Mouse (Mus musculus) cerebellum, adult 9-11 months (tissue): ENCODE results near the gene Camsap1.
A peak's percentile ranks its signal among the peaks of the same experiment; 100 is the strongest.

Source experiments
- DNase-seq: peaks from one replicate; pipeline ENCODE4 v3.0.0; 2022

Camsap1 gene

DNA sequence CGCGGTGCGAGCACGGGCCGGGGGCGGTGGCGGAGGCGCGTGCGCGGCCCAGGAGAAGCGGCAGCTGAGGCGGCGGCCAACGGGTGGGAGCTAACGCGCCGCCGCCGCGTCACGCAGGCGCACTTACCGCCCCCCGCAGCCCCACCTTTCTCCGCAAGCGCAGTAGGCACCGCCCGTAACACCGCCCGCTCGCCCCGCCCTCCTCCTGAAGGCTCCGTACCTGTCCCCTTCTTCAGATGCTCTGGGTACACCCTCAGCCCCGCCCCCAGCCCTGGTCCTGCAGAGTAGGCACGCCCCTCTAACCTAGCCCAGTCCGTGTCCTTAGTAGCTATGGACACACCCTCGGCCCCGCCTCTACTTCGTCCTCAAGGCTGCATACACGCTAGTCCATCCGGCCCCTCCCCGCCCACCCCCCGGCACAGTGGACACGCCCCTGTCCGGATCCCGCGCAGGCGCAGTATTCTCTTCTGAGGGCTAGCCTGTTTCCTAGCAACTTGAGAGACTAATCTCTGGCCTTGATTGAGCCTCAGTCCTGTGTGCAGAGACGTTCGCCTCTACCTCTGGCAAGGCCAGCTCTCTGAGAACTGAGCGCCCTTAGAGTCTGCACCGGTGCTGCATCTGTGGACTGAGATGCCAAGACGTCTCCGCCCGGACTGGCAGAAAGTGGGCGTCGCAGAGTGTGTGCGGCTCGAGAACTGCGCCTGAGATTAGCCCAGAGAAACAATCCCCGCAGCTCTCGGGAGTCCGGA lies at the start of gene Camsap1:
Camsap1 (minus strand) TSS at position 124 of the 749 bp plus-strand sequence.
- peak; percentile 100 for DNase-seq

GRCm38 (mm10) chr2:26030288-26030687 lies 47.2 kb upstream of the Camsap1 start:
- DNase-seq, result no peak

- DNase-seq, result peak; percentile 70
Measured at GRCm38 (mm10) chr2:26024138-26025075, 41.3 kb upstream of the Camsap1 start.

DNA sequence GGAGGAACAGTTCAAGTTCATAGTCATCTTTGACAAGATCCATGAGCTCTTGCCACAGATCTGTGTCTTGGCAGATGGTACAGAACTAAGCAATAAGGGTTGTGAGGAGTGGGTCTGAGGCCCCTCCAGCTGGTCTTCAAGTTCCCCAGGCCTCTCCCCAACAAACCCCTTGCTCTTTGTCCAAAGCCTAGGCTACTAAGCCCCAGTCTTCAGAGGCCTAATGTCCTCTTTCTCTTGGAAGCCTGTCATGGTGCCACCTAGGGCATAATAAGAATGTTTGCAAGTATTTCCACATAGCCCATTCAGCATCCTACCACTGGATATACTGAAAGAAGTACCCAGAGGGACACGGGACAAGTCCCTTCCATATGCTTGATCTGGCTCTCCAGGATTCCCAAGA lies 39.5 kb upstream of the Camsap1 start:
- DNase-seq, result peak; percentile 68

DNA sequence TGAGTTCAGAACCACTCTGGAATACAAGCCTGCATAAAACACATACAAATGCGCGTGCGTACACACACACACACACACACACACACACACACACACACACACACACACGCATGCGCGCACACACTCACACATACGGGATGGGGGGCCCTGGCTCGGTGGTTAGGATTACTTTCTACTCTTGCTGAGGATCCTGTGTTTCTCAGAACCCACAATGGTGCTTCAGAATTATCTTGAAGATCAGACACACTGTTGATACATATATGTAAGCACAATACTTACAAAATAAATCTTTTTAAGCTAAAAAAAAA lies 39.1 kb upstream of the Camsap1 start:
- DNase-seq, result no peak

DNA sequence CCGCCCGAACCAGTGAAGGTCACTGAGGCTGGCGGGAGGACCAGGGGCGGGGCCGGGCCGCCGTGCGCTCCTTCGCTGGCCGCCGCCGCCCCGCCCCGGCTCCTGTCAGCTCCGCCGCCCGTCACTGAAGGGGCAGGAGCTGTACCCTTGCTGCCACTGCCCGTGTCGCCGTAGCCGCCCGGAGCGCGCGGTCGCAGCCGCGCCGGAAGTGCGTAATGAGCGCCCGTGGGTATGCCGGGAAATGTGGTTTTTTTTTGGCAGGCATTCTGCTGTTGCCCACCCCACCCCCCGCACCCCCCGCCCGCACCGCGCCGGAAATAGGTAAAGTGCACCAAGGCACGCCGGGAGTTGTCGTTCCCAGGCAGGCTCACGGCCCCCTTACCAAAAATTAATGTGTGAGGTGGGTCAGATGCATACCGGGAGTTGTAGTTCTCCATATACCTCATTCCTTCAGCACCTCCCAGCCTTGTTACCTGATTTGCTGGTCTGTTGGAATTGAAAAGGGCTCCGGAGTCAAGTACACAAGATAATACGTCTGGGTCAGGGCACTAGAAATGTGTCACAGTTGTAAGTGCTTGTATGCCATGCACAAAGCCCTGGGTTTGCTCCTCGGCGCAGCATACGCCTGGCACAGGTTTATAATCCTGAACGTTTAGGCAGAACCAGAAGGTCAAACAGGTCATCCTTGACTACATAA lies 38.6 kb upstream of the Camsap1 start, which contains the start of gene Ubac1:
Ubac1 (minus strand) TSS at position 187 of the 697 bp plus-strand sequence.
- DNase-seq, result peak; percentile 97

- DNase-seq, result peak; percentile 94
Measured at GRCm38 (mm10) chr2:26020714-26021560, 37.9 kb upstream of the Camsap1 start.

- peak; percentile 47 for DNase-seq
Measured at GRCm38 (mm10) chr2:26019923-26020322, 36.8 kb upstream of the Camsap1 start.

DNA sequence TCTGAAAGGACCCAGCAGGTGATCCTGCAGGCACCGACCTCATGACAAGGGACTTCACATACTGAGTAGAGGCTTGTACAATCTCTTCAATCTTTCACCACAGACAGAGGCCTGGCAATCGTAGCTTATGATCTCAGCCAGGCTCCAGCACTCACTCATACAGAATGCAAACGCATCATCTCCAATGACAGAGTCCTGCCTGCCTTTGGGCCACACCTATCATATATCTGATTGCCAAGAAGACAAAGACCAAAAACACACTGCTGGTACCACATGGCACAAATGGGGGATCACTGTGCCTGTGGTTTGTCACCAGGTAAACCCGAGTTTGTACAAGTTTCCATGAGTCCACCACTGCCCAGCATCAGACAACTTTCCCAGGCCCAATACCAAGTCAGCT lies 34.2 kb upstream of the Camsap1 start:
- no peak for DNase-seq

GRCm38 (mm10) chr2:26013674-26014073 lies 30.6 kb upstream of the Camsap1 start:
- no peak for DNase-seq

- DNase-seq, result no peak
Measured at GRCm38 (mm10) chr2:26011420-26011819, 28.3 kb upstream of the Camsap1 start.

GRCm38 (mm10) chr2:26002001-26002400 lies 18.9 kb upstream of the Camsap1 start:
- peak; percentile 89 for DNase-seq

DNA sequence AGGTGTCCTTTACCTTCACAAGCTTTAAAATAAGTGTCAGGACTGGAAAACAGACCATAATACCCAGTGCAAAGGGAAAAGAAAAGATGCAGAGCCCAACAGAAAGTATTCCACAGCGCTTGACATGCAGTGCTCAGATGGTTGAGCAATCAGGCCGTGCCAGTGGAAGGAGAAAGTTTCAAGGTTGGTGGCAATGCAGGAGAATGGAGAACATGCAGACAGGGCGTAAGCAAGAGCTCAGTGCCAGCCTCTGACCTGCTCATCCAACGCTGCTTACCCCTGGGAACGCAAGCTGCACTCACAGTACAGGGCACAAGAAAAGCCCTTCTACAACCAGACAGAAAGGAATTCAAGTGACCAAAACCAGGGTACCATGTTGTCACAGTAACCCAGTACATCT lies 18.1 kb upstream of the Camsap1 start:
- DNase-seq, result peak; percentile 18

- no peak for DNase-seq
Measured at GRCm38 (mm10) chr2:25997716-25998115, 14.6 kb upstream of the Camsap1 start.

DNA sequence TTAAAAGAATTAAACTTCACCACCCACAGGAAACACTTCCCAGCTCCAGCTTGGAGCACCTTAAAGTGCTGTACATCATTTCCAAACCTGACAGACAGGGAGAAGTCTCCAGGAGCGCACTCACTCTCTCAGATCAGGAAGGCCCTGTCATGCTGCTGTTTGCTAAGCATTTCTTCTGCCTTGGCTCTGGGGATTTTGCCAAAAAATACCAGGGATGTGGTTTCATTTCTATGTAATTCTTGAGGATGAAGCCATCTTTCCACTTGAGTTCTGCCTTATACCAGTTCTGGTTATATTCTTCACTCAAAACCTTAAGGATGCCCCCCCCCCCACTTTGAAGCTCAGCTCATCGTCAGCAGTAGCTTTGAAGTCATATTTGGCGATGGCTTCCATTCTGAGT lies 11.7 kb upstream of the Camsap1 start:
- no peak for DNase-seq

- no peak for DNase-seq
Measured at GRCm38 (mm10) chr2:25992285-25992684, 9.2 kb upstream of the Camsap1 start.

GRCm38 (mm10) chr2:25989651-25990050 lies 6.6 kb upstream of the Camsap1 start:
- no peak for DNase-seq

DNA sequence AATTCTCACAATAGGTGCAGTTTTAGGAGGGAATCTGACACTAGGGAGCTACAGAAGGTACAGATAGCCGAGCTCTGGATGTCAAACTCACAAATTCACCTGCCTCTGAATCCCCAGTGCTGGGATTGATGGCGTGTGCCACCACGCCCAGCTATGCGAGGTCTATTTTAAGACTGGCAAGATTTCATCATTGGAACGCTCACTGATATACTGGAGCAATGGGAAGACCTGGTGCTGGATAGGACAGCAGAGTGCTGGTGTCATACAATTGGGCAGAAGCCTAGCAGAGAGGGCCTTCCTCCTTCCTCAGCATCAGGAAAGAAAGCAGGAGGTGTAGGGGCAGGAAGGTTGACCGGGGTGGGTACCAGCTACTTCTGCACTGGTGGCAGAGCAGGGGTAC lies 4.7 kb upstream of the Camsap1 start:
- DNase-seq, result no peak

DNA sequence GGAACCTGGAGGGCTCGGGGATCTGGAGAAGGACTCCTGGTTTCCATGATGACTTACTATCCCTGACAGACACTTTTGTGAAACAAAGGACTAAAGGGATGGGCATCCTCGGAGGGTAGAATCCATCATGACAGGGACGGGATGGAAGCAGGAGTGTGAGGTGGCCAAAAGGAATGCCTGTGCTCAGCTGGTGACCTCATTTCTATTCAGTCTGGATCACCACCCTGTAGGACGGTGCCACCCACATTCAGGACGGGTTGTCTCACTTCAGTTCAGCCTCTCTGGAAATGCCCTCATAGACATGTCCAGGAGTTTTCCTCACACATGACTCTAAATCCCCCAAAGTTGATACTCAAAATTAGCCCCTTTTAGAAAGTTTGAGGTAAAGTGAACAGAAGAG lies 3.5 kb upstream of the Camsap1 start:
- DNase-seq, result no peak

DNA sequence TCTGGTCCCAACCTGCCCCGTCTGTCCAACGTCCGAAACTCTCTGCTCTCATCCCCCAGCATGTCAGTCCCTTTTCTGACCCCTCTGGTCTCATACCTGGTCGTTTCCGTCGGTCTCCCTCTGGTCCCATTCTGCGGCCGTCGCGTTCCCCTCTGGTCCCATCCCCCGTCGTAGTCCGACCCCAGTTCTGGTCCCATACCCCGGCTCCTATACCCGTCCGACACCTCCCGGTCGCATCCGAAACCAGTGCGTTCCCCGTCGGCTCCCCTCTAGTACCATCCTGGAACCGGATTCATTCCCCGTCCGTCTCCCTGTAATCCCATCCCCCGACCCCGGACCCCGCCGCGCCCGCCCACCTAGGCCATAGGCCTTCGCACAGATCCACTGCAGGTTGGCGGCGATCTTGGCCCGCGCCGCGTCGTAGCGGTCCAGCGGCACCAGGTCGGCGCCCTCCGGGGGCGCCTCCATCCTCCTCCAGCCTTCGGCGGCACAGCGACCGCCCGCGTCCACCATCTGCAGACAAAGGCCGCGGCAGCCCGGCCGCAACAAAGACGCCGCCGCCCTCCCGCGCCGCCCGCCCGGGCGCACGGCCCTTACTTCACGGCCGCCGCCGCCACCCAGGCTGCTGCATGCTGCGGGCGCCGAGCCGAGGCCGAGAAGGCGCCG lies 523 bp downstream of the Camsap1 start:
- no peak for DNase-seq

GRCm38 (mm10) chr2:25982052-25982425 lies 1.0 kb downstream of the Camsap1 start:
- peak; percentile 85 for DNase-seq

GRCm38 (mm10) chr2:25978997-25979396 lies 4.1 kb downstream of the Camsap1 start:
- no peak for DNase-seq
